ENCODE assay signal across 12 mouse cellular contexts in genomic region chr1:133918088-133918470, GRCm38 (mm10). TPM values are rescaled to one million over a fixed set of nuclear protein-coding genes. Genes with fewer than 3 reads are reported as not detected.
DNase-seq lines count a peak whose midpoint lies in the region; ATAC-seq and TF ChIP-seq lines count a peak whose summit lies in the region.
"Had no signal": no experiment of that assay in that cellular context is flagged by ENCODE, and none has a peak within 500 bp of the region (broad histone marks: within the 10 kb centered on the region; RNA-seq: fewer than 3 reads in every experiment).

No protein-coding gene starts in this region.

- 0 out of 2 replicates have a peak overlapping the region, but pooled peaks have one; percentile 3 for H3K4me2 ChIP-seq in kidney, embryonic 15.5 days
- H3K4me2 ChIP-seq in kidney, embryonic 14.5 days (replicated peaks; ENCODE audit: low read depth, low read length) = no peak overlapping the region
- peak overlapping the region; percentile 26; the same call in 1 of the 2 replicates for H3K4me2 ChIP-seq in embryonic facial prominence, embryonic 14.5 days (ENCODE audit: low read depth, low read length)
- H3K4me2 ChIP-seq in intestine, embryonic 16.5 days (ENCODE audit: low read depth, low read length) = no peak overlapping the region
- H3K4me2 ChIP-seq in midbrain, postnatal 0 days (ENCODE audit: low read depth, low read length, poor library complexity, severe bottlenecking) = 0 out of 2 replicates have a peak overlapping the region, but pooled peaks have one; percentile 7
- H3K4me2 ChIP-seq: liver, embryonic 15.5 days had no signal

- 57% methylated on average over 6 of the region's 6 CpGs for WGBS in kidney, embryonic 15.5 days
- WGBS in kidney, embryonic 14.5 days = 55% methylated on average over 6 of the region's 6 CpGs
- WGBS in embryonic facial prominence, embryonic 14.5 days = 48% methylated on average over 6 of the region's 6 CpGs
- 57% methylated on average over 6 of the region's 6 CpGs for WGBS in intestine, embryonic 16.5 days
- 50% methylated on average over 6 of the region's 6 CpGs for WGBS in midbrain, postnatal 0 days
- 79% methylated on average over 6 of the region's 6 CpGs for WGBS in cerebellum, adult 2 months

- TF ChIP-seq CTCF in midbrain, postnatal 0 days (IDR thresholded peaks at IDR 0.05) = no peak
- no peak for TF ChIP-seq CTCF in cerebellum, adult 2 months (IDR thresholded peaks at IDR 0.05; ENCODE audit: borderline replicate concordance, insufficient read depth, low read depth, low read length)

- no peak overlapping the region for H3K9ac ChIP-seq in kidney, embryonic 15.5 days
- H3K9ac ChIP-seq in kidney, embryonic 14.5 days (ENCODE audit: low read depth, low read length) = no peak overlapping the region
- 0 out of 2 replicates have a peak overlapping the region, but pooled peaks have one; percentile 38 for H3K9ac ChIP-seq in embryonic facial prominence, embryonic 14.5 days (ENCODE audit: low read depth, low read length)
- peak overlapping the region; percentile 42 for H3K9ac ChIP-seq in intestine, embryonic 16.5 days (ENCODE audit: low read depth, low read length)
- no peak overlapping the region for H3K9ac ChIP-seq in midbrain, postnatal 0 days (replicated peaks; ENCODE audit: low read length, poor library complexity, severe bottlenecking)
- H3K9ac ChIP-seq: liver, embryonic 15.5 days had no signal

- H3K27ac ChIP-seq in kidney, embryonic 15.5 days = no peak overlapping the region
- H3K27ac ChIP-seq in kidney, embryonic 14.5 days (ENCODE audit: low read depth, low read length) = no peak overlapping the region
- H3K27ac ChIP-seq in embryonic facial prominence, embryonic 14.5 days (replicated peaks; ENCODE audit: low read depth, low read length) = peak overlapping the region; percentile 67; the same call in 1 of the 2 replicates
- peak overlapping the region; percentile 44 for H3K27ac ChIP-seq in intestine, embryonic 16.5 days (ENCODE audit: low read length)
- 0 out of 2 replicates have a peak overlapping the region, but pooled peaks have one; percentile 4 for H3K27ac ChIP-seq in midbrain, postnatal 0 days (ENCODE audit: low read depth, low read length)
- no peak overlapping the region for H3K27ac ChIP-seq in cerebellum, adult 2 months (ENCODE audit: insufficient read depth, low read length)
- H3K27ac ChIP-seq: liver, embryonic 15.5 days had no signal

- DNase-seq in embryonic facial prominence, embryonic 14.5 days (ENCODE audit: low spot score) = peak; percentile 46
- DNase-seq in midbrain, postnatal 0 days (ENCODE audit: low spot score) = no peak
- DNase-seq in cerebellum, adult 2 months = no peak
- DNase-seq in thymus, postnatal 10 days (ENCODE audit: low spot score in 2 of 2) = no peak
- DNase-seq in left cerebral cortex, adult 9 months (ENCODE audit: low spot score in 2 of 2) = no peak
- DNase-seq: cerebellum, adult 11 months had no signal

- no peaks in the 10 kb centered on the region for H3K27me3 ChIP-seq in kidney, embryonic 15.5 days
- no peaks in the 10 kb centered on the region for H3K27me3 ChIP-seq in kidney, embryonic 14.5 days (ENCODE audit: control insufficient read depth, insufficient read depth, low read length)
- H3K27me3 ChIP-seq in embryonic facial prominence, embryonic 14.5 days (replicated peaks; ENCODE audit: control insufficient read depth, insufficient read depth, low read length) = no peaks in the 10 kb centered on the region
- H3K27me3 ChIP-seq in intestine, embryonic 16.5 days (replicated peaks; ENCODE audit: control insufficient read depth, insufficient read depth, low read length) = no peaks in the 10 kb centered on the region
- H3K27me3 ChIP-seq in midbrain, postnatal 0 days (ENCODE audit: insufficient read depth, low read length) = no peaks in the 10 kb centered on the region
- H3K27me3 ChIP-seq in cerebellum, adult 2 months (ENCODE audit: control insufficient read depth, insufficient read depth, low read length) = peaks cover 1% of the 10 kb centered on the region; the same call in 1 of the 2 replicates

- H3K4me1 ChIP-seq in kidney, embryonic 15.5 days = peaks cover 37% of the 10 kb centered on the region
- H3K4me1 ChIP-seq in kidney, embryonic 14.5 days (ENCODE audit: control insufficient read depth, insufficient read depth, low read length) = peaks cover 14% of the 10 kb centered on the region; the same call in 1 of the 2 replicates
- H3K4me1 ChIP-seq in embryonic facial prominence, embryonic 14.5 days (ENCODE audit: control insufficient read depth, insufficient read depth, low read length) = peaks cover 44% of the 10 kb centered on the region
- peaks cover 46% of the 10 kb centered on the region for H3K4me1 ChIP-seq in intestine, embryonic 16.5 days (ENCODE audit: control insufficient read depth, insufficient read depth, low read length)
- peaks cover 8% of the 10 kb centered on the region; the same call in 1 of the 2 replicates for H3K4me1 ChIP-seq in midbrain, postnatal 0 days (ENCODE audit: insufficient read depth, low read length)
- H3K4me1 ChIP-seq in cerebellum, adult 2 months (ENCODE audit: control insufficient read depth, insufficient read depth, low read length) = peaks cover 8% of the 10 kb centered on the region; the same call in 1 of the 2 replicates
- H3K4me1 ChIP-seq: liver, embryonic 15.5 days had no signal

- no peak for ATAC-seq in kidney, embryonic 15.5 days (replicated peaks; ENCODE audit: low FRiP score)
- no peak for ATAC-seq in kidney, embryonic 14.5 days (ENCODE audit: low FRiP score, low TSS enrichment)
- ATAC-seq in embryonic facial prominence, embryonic 14.5 days (ENCODE audit: low read depth) = peak; percentile 3; the same call in 1 of the 2 replicates
- no peak for ATAC-seq in intestine, embryonic 16.5 days
- no peak for ATAC-seq in midbrain, postnatal 0 days (ENCODE audit: low FRiP score)

- no peaks in the 10 kb centered on the region for H3K36me3 ChIP-seq in kidney, embryonic 15.5 days
- H3K36me3 ChIP-seq in kidney, embryonic 14.5 days (ENCODE audit: control insufficient read depth, insufficient read depth, low read length) = no peaks in the 10 kb centered on the region
- no peaks in the 10 kb centered on the region for H3K36me3 ChIP-seq in embryonic facial prominence, embryonic 14.5 days (ENCODE audit: control insufficient read depth, insufficient read depth, low read length)
- H3K36me3 ChIP-seq in intestine, embryonic 16.5 days (ENCODE audit: control insufficient read depth, insufficient read depth, low read length) = no peaks in the 10 kb centered on the region
- no peaks in the 10 kb centered on the region for H3K36me3 ChIP-seq in midbrain, postnatal 0 days (ENCODE audit: insufficient read depth, low read length)
- H3K36me3 ChIP-seq: liver, embryonic 15.5 days had no signal

- H3K4me3 ChIP-seq in kidney, embryonic 15.5 days (replicated peaks) = no peak overlapping the region
- H3K4me3 ChIP-seq in kidney, embryonic 14.5 days (ENCODE audit: low read length) = no peak overlapping the region
- no peak overlapping the region; the same call in 1 of the 2 replicates for H3K4me3 ChIP-seq in embryonic facial prominence, embryonic 14.5 days (ENCODE audit: low read depth, low read length)
- H3K4me3 ChIP-seq in intestine, embryonic 16.5 days (ENCODE audit: low read length) = no peak overlapping the region
- H3K4me3 ChIP-seq in midbrain, postnatal 0 days (ENCODE audit: low read depth, low read length) = no peak overlapping the region
- H3K4me3 ChIP-seq in cerebellum, adult 2 months (replicated peaks; ENCODE audit: insufficient read depth, low read depth, low read length) = no peak overlapping the region
- H3K4me3 ChIP-seq: liver, embryonic 15.5 days had no signal

- no peak for TF ChIP-seq POLR2A in cerebellum, adult 2 months (IDR thresholded peaks at IDR 0.05; ENCODE audit: borderline replicate concordance, insufficient read depth, low read length)

- no peaks in the 10 kb centered on the region for H3K9me3 ChIP-seq in kidney, embryonic 15.5 days (replicated peaks)
- H3K9me3 ChIP-seq in kidney, embryonic 14.5 days (ENCODE audit: control insufficient read depth, low read length) = no peaks in the 10 kb centered on the region
- H3K9me3 ChIP-seq in embryonic facial prominence, embryonic 14.5 days (ENCODE audit: control insufficient read depth, low read length) = no peaks in the 10 kb centered on the region
- H3K9me3 ChIP-seq in intestine, embryonic 16.5 days (ENCODE audit: control insufficient read depth, low read length) = no peaks in the 10 kb centered on the region
- no peaks in the 10 kb centered on the region for H3K9me3 ChIP-seq in midbrain, postnatal 0 days (ENCODE audit: low read length)
- H3K9me3 ChIP-seq: liver, embryonic 15.5 days had no signal

RNA-seq across cellular contexts. Expression of gene Prelp, which starts 3.1 kb away (rescaled TPM):
- 1.0 and 2.2 TPM in 2 replicates for polyA plus RNA-seq in kidney, embryonic 15.5 days (2015; fragmentation: Nextera tagmentation; extraction: Ambion mirVana)
- 0.39 and 0.84 TPM in 2 replicates for polyA plus RNA-seq in kidney, embryonic 14.5 days (2014; fragmentation: Nextera tagmentation; extraction: Ambion mirVana)
- 13.2 and 13.9 TPM in 2 replicates for polyA plus RNA-seq in embryonic facial prominence, embryonic 14.5 days (2014; fragmentation: Nextera tagmentation; extraction: Ambion mirVana)
- polyA plus RNA-seq in intestine, embryonic 16.5 days (2015; fragmentation: Nextera tagmentation; extraction: Ambion mirVana) = 2.7 and 2.9 TPM in 2 replicates
- 4.6 and 7.9 TPM in 2 replicates for total RNA-seq in midbrain, postnatal 0 days (2014; rRNA removed)
- 5.0 and 5.4 TPM in 2 replicates for polyA plus RNA-seq in midbrain, postnatal 0 days (2015; fragmentation: Nextera tagmentation; extraction: Ambion mirVana)
- polyA plus RNA-seq in cerebellum, adult 2 months (2012; rRNA removed) = 7.5 and 10.6 TPM in 2 replicates
- total RNA-seq: hematopoietic stem cell, adult 5-6 weeks; MEL had no signal

RNA-seq across cellular contexts. Expression of gene Optc, which starts 10.3 kb away (rescaled TPM):
- polyA plus RNA-seq in kidney, embryonic 15.5 days (2015; fragmentation: Nextera tagmentation; extraction: Ambion mirVana) = 0.27 and 0.56 TPM in 2 replicates
- 0.26 TPM in 1 of 2 replicates, not detected in the other for polyA plus RNA-seq in kidney, embryonic 14.5 days (2014; fragmentation: Nextera tagmentation; extraction: Ambion mirVana)
- 0.82 and 1.3 TPM in 2 replicates for polyA plus RNA-seq in embryonic facial prominence, embryonic 14.5 days (2014; fragmentation: Nextera tagmentation; extraction: Ambion mirVana)
- polyA plus RNA-seq in intestine, embryonic 16.5 days (2015; fragmentation: Nextera tagmentation; extraction: Ambion mirVana) = 1.1 and 1.3 TPM in 2 replicates
- 5.0 and 7.3 TPM in 2 replicates for total RNA-seq in midbrain, postnatal 0 days (2014; rRNA removed)
- polyA plus RNA-seq in midbrain, postnatal 0 days (2015; fragmentation: Nextera tagmentation; extraction: Ambion mirVana) = 2.1 and 2.7 TPM in 2 replicates
- polyA plus RNA-seq in cerebellum, adult 2 months (2012; rRNA removed) = 2.2 and 2.4 TPM in 2 replicates
- total RNA-seq: hematopoietic stem cell, adult 5-6 weeks had no signal

Comparison
In these comparisons a context has a peak if more than half of its experiments do, and no peak if none do; other contexts are left out.
1. H3K4me2 ChIP-seq: peak in kidney, embryonic 15.5 days (single experiment), embryonic facial prominence, embryonic 14.5 days (single experiment) and midbrain, postnatal 0 days (single experiment); none in kidney, embryonic 14.5 days (single experiment) and intestine, embryonic 16.5 days (single experiment).
2. H3K27ac ChIP-seq: peak in embryonic facial prominence, embryonic 14.5 days (single experiment), intestine, embryonic 16.5 days (single experiment) and midbrain, postnatal 0 days (single experiment); none in kidney, embryonic 15.5 days (single experiment), kidney, embryonic 14.5 days (single experiment) and cerebellum, adult 2 months (single experiment).
3. H3K9ac ChIP-seq: peak in embryonic facial prominence, embryonic 14.5 days (single experiment) and intestine, embryonic 16.5 days (single experiment); none in kidney, embryonic 15.5 days (single experiment), kidney, embryonic 14.5 days (single experiment) and midbrain, postnatal 0 days (single experiment).